ENCODE assay signal across 8 mouse cellular contexts in the genomic region with DNA sequence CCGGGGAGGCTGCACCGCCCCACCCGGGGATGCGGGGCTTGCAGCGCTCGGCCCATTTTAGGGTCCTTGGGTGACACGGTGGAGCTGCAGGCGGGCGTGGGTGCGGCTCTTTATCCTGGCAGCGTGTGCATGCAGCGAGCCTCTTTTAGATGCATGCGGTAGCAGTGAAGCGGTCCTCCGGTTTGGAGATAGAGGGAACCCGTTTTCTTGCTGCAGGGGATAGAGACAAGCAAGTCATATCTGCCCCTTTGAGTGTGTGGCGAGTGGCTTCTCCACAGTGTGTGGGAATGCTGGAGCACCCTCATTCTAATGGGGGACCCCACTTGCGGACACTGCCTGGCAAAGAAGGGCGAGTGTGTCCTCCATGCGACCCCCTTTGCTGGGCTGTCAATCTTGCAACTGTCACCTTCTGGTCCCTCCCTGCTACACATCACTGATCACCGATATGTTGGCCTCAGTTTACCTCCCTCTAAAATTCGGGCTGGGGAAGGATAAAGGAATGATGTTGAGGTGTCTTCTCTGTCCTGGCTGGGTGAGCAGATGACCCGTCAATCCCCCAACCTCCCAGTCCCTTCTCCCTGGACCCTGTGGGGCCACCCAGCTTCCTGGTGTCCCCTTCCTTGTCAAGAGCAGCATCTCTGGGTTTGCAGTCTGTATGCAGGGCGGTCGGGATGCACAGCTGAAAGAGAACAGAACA. TPM values are rescaled to one million over a fixed set of nuclear protein-coding genes. Genes with fewer than 3 reads are reported as not detected.
DNase-seq lines count a peak whose midpoint lies in the region; ATAC-seq lines count a peak whose summit lies in the region.

No protein-coding gene starts in this region.

- WGBS in kidney, embryonic 14.5 days, result 2% methylated on average over 25 of the region's 25 CpGs
- WGBS in hindbrain, embryonic 13.5 days, result 5% methylated on average over 25 of the region's 25 CpGs
- 3% methylated on average over 25 of the region's 25 CpGs for WGBS in midbrain, embryonic 14.5 days

- peak overlapping the region; percentile 50 for H3K9ac ChIP-seq in kidney, embryonic 14.5 days (ENCODE audit: low read depth, low read length)
- H3K9ac ChIP-seq in hindbrain, embryonic 13.5 days, result peak overlapping the region; percentile 91
- peak overlapping the region; percentile 82 for H3K9ac ChIP-seq in midbrain, embryonic 14.5 days (replicated peaks; ENCODE audit: low read length)

- H3K9me3 ChIP-seq in kidney, embryonic 14.5 days (ENCODE audit: control insufficient read depth, low read length), result no peaks in the 10 kb centered on the region
- H3K9me3 ChIP-seq in hindbrain, embryonic 13.5 days, result no peaks in the 10 kb centered on the region
- no peaks in the 10 kb centered on the region for H3K9me3 ChIP-seq in midbrain, embryonic 14.5 days (ENCODE audit: control insufficient read depth, low read length)

- H3K36me3 ChIP-seq in kidney, embryonic 14.5 days (ENCODE audit: control insufficient read depth, insufficient read depth, low read length), result no peaks in the 10 kb centered on the region
- peaks cover 6% of the 10 kb centered on the region; the same call in 1 of the 2 replicates for H3K36me3 ChIP-seq in hindbrain, embryonic 13.5 days
- no peaks in the 10 kb centered on the region for H3K36me3 ChIP-seq in midbrain, embryonic 14.5 days (ENCODE audit: control insufficient read depth, insufficient read depth, low read length)

- H3K4me2 ChIP-seq in kidney, embryonic 14.5 days (replicated peaks; ENCODE audit: low read depth, low read length), result peak overlapping the region; percentile 99
- peak overlapping the region; percentile 85 for H3K4me2 ChIP-seq in hindbrain, embryonic 13.5 days
- peak overlapping the region; percentile 97 for H3K4me2 ChIP-seq in midbrain, embryonic 14.5 days (ENCODE audit: low read length)

- peak overlapping the region; percentile 77 for H3K4me3 ChIP-seq in kidney, embryonic 14.5 days (ENCODE audit: low read length)
- H3K4me3 ChIP-seq in hindbrain, embryonic 13.5 days, result peak overlapping the region; percentile 79
- peak overlapping the region; percentile 87 for H3K4me3 ChIP-seq in midbrain, embryonic 14.5 days (replicated peaks; ENCODE audit: low read depth, low read length)

- H3K27ac ChIP-seq in kidney, embryonic 14.5 days (ENCODE audit: low read depth, low read length), result peak overlapping the region; percentile 40
- peak overlapping the region; percentile 93 for H3K27ac ChIP-seq in hindbrain, embryonic 13.5 days
- peak overlapping the region; percentile 89 for H3K27ac ChIP-seq in midbrain, embryonic 14.5 days (replicated peaks; ENCODE audit: low read depth, low read length)

- H3K4me1 ChIP-seq in kidney, embryonic 14.5 days (ENCODE audit: control insufficient read depth, insufficient read depth, low read length), result peaks cover 24% of the 10 kb centered on the region
- H3K4me1 ChIP-seq in hindbrain, embryonic 13.5 days (replicated peaks), result peaks cover 51% of the 10 kb centered on the region
- peaks cover 28% of the 10 kb centered on the region for H3K4me1 ChIP-seq in midbrain, embryonic 14.5 days (ENCODE audit: control insufficient read depth, insufficient read depth, low read length)

- no peak for ATAC-seq in kidney, embryonic 14.5 days (ENCODE audit: low FRiP score, low TSS enrichment)
- peak; percentile 11 for ATAC-seq in hindbrain, embryonic 13.5 days (ENCODE audit: low FRiP score)
- no peak for ATAC-seq in midbrain, embryonic 14.5 days (ENCODE audit: low FRiP score, low TSS enrichment)

- H3K27me3 ChIP-seq in kidney, embryonic 14.5 days (ENCODE audit: control insufficient read depth, insufficient read depth, low read length), result peaks cover 16% of the 10 kb centered on the region
- H3K27me3 ChIP-seq in hindbrain, embryonic 13.5 days, result peaks cover 26% of the 10 kb centered on the region
- H3K27me3 ChIP-seq in midbrain, embryonic 14.5 days (ENCODE audit: control insufficient read depth, insufficient read depth, low read length), result peaks cover 22% of the 10 kb centered on the region

- no peak for DNase-seq in kidney, adult 9 months
- peak; percentile 35 for DNase-seq in c-Kit-negative CD71-positive TER-119-positive erythroid progenitor cells, embryonic 14.5 days (ENCODE audit: low read depth, low spot score)
- no peak for DNase-seq in midbrain, embryonic 14.5 days
- DNase-seq in spleen, postnatal 10 days (ENCODE audit: low spot score in 2 of 2), result no peak
- DNase-seq in frontal cortex, adult 2 months (ENCODE audit: extremely low spot score in 1 of 2, low spot score in 1 of 2), result no peak
- DNase-seq in Muller cell, postnatal 12 days (ENCODE audit: inconsistent ontology term), result no peak

RNA-seq across cellular contexts. Expression of a gene that starts 0.7 kb away (rescaled TPM):
- 25.4 and 60.7 TPM in 2 replicates for polyA plus RNA-seq in kidney, embryonic 14.5 days (2014; fragmentation: Nextera tagmentation; extraction: Ambion mirVana)
- polyA plus RNA-seq in hindbrain, embryonic 13.5 days (2015; fragmentation: Nextera tagmentation; extraction: Ambion mirVana), result 97.2 and 102 TPM in 2 replicates
- 102 and 132 TPM in 2 replicates for polyA plus RNA-seq in midbrain, embryonic 14.5 days (2014; fragmentation: Nextera tagmentation; extraction: Ambion mirVana)
- 326 and 360 TPM in 2 replicates for polyA plus RNA-seq in frontal cortex, adult 2 months (2012; rRNA removed)

RNA-seq across cellular contexts. Expression of a gene that starts 2.1 kb away (rescaled TPM):
- polyA plus RNA-seq in kidney, embryonic 14.5 days (2014; fragmentation: Nextera tagmentation; extraction: Ambion mirVana), result 7.6 and 11.6 TPM in 2 replicates
- polyA plus RNA-seq in hindbrain, embryonic 13.5 days (2015; fragmentation: Nextera tagmentation; extraction: Ambion mirVana), result 4.5 and 5.2 TPM in 2 replicates
- 4.4 and 5.7 TPM in 2 replicates for polyA plus RNA-seq in midbrain, embryonic 14.5 days (2014; fragmentation: Nextera tagmentation; extraction: Ambion mirVana)
- 0.34 and 0.46 TPM in 2 replicates for polyA plus RNA-seq in frontal cortex, adult 2 months (2012; rRNA removed)

RNA-seq across cellular contexts. Expression of a gene that starts 26.7 kb away (rescaled TPM):
- polyA plus RNA-seq in kidney, embryonic 14.5 days (2014; fragmentation: Nextera tagmentation; extraction: Ambion mirVana), result 51.4 and 52.7 TPM in 2 replicates
- polyA plus RNA-seq in hindbrain, embryonic 13.5 days (2015; fragmentation: Nextera tagmentation; extraction: Ambion mirVana), result 29.7 and 30.6 TPM in 2 replicates
- polyA plus RNA-seq in midbrain, embryonic 14.5 days (2014; fragmentation: Nextera tagmentation; extraction: Ambion mirVana), result 25.1 and 27.5 TPM in 2 replicates
- 46.9 and 49.1 TPM in 2 replicates for polyA plus RNA-seq in frontal cortex, adult 2 months (2012; rRNA removed)

RNA-seq across cellular contexts. Expression of a gene that starts 26.7 kb away (rescaled TPM):
- 240 and 276 TPM in 2 replicates for polyA plus RNA-seq in kidney, embryonic 14.5 days (2014; fragmentation: Nextera tagmentation; extraction: Ambion mirVana)
- 134 and 144 TPM in 2 replicates for polyA plus RNA-seq in hindbrain, embryonic 13.5 days (2015; fragmentation: Nextera tagmentation; extraction: Ambion mirVana)
- polyA plus RNA-seq in midbrain, embryonic 14.5 days (2014; fragmentation: Nextera tagmentation; extraction: Ambion mirVana), result 121 and 152 TPM in 2 replicates
- polyA plus RNA-seq in frontal cortex, adult 2 months (2012; rRNA removed), result 51.7 and 57.4 TPM in 2 replicates

RNA-seq across cellular contexts. Expression of a gene that starts 27.4 kb away (rescaled TPM):
- polyA plus RNA-seq in kidney, embryonic 14.5 days (2014; fragmentation: Nextera tagmentation; extraction: Ambion mirVana), result 21.4 and 29.6 TPM in 2 replicates
- polyA plus RNA-seq in hindbrain, embryonic 13.5 days (2015; fragmentation: Nextera tagmentation; extraction: Ambion mirVana), result 33.5 and 34.7 TPM in 2 replicates
- 22.6 and 22.8 TPM in 2 replicates for polyA plus RNA-seq in midbrain, embryonic 14.5 days (2014; fragmentation: Nextera tagmentation; extraction: Ambion mirVana)
- 31.5 and 31.9 TPM in 2 replicates for polyA plus RNA-seq in frontal cortex, adult 2 months (2012; rRNA removed)

Comparison
In these comparisons a context has a peak if more than half of its experiments do, and no peak if none do; other contexts are left out.
1. H3K27ac ChIP-seq: peak in every context shown above with its lines; median percentile 93 in hindbrain, embryonic 13.5 days; 89 in midbrain, embryonic 14.5 days; 40 in kidney, embryonic 14.5 days.